Mouse (Mus musculus): Measurements from ENCODE around the gene Trib3. TPM values are rescaled to one million over a fixed set of nuclear protein-coding genes. Genes with fewer than 3 reads are reported as not detected.

Gene Trib3
- 2.8 and 9.4 TPM in 2 replicates for polyA plus RNA-seq (2012; rRNA removed; ENCODE audit: low replicate concordance)

DNA sequence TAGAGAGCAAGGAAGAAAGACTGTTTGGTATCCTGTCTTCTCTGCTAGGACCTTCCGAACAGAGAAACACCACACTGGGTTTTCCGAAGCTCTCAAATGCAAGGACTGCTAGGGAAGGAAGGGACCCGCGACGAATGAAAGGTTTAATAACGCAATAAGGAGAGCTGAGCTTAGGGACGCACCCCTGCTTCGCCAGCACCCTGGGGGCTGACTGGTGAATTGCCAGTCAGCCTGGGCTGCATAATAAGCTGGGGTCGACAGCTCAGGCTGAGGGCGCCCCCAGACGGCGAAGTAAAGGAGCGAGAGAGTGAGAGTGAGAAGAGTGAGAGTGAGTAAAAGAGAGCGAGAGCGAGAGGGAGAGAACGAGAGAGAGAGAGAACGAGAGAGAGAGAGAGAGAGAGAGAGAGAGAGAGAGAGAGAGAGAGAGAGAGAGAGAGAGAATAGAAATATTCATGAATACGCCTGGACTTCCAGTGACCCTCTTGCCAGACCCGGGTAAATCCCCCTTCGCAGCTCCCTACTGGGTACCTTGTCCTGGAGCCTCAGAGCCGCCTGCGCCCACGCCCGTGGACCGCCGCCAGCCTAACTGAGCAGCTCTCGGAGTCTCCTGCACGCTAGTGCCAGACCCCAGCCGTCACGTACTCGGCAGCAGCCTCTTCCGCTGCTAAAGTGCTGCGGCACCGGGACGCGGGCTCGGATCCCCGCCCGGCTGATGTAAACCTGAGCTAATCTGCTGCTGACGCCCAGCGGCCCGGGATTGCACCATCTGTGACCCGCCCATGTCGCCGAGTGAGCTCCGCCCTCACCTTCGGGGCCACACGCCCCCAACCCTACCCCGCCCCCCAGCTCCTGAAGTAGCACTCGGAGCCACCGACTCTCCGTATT, at the start of gene Trib3:
Gene Trib3, minus strand, starts transcription at position 704 of the 885 bp plus-strand sequence.

DNA sequence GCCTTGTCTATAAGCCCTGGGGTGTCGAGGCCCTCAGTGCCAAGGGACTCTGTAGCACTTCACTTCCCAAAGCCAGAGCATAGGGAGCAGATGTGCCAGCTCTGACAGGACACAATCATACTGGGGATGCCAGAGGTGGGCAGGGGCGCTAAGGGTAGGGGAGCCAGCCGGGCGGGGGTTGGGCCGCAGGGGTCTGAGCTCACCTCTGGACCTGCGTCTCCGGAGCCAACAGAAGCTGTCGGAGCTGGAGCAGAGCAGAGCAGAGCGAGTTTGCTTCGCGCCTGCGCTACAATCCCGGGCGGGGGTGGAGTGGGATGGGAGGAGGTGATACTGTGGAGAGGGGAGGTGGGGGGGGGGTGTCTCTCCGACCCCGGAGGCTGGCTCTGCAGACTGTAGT, 32.5 kb upstream of the Trib3 start, which contains the start of gene Nrsn2:
Gene Nrsn2, minus strand, starts transcription at position 294 of the 397 bp plus-strand sequence.

DNA sequence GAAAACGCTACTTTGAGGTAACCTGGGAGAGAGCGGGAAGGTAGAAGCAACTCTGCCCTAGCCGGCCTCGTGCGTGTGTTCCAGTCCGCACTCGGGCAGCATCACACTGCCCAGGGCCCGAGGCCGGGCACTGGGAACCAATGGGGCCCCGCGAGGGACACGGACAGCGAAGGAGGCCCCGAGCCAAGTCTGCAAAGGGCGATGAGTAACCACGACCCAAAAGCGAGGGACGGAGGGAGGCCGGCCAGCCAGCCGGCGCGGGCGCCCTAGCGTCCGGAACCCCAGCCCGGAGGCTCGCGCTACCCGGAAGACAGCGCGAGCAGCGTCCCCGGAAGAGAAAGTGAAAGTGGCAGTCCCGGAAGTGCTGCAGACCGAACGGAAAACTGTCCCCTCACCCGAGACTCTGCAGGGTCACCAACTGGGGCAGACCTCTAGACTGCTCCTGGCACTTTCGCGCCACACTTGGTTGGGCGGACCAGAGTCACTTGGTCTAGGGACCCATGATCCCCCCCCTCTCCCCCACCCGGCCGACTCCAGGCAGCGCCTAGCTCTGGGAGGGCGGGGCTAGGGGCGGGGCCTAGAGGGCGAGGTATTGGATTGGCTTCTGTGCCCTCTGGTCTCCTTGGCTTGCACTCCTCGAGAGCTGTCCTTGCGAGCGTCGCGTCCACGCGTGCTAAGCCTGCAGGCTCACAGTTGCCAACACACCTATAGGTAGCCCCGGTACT, 11.6 kb downstream of the Trib3 start, which contains the start of gene Rbck1:
Gene Rbck1, minus strand, starts transcription at position 553 of the 725 bp plus-strand sequence.

DNA sequence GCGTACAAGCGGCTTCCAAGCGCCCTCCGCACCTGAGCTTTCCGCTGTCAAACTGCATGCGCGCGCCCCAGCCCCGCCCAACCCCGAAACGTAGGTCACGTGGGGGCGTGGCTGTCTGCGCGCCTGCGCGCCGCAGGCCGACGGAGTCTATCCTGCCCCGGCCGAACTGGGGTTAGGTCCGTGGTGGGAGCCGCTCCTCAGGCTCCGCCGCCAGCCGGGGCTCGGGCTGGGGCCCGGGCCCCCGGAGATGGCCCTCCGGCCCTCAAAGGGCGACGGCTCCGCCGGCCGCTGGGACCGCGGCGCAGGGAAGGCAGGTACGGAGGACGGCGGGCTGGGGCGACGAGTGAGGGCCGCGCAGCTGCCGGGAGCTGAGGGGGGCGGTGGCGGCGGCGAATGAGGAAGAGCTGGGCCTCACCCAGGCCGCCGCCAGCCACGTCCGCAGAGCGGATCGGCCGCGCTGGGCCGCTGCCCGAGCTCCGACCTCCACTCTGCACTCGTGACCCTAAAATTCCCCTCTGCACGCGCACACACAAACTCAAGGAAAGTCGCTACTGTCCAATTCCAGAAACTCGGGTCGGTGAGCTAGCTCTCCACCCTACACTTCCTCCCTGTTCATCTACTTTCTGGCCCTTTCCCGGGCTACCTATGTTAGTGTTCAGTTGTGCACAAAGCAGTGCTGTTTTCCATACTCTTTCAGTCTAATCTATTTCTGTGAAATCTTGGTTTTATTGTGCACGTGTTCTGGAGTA, 49.9 kb downstream of the Trib3 start, which contains the start of gene Tbc1d20:
Gene Tbc1d20, plus strand, starts transcription at position 102 of the 749 bp plus-strand sequence.

Other genes with a start within 250 kb of the Trib3 start
- gene Srxn1, start 238.5 kb downstream of the Trib3 start, polyA plus RNA-seq (2012; rRNA removed; ENCODE audit: low replicate concordance), result 67.0 and 84.0 TPM in 2 replicates
- gene Tcf15, start 200.5 kb downstream of the Trib3 start, polyA plus RNA-seq (2012; rRNA removed; ENCODE audit: low replicate concordance), result 12.9 and 47.6 TPM in 2 replicates
- gene Csnk2a1, start 117.2 kb downstream of the Trib3 start, polyA plus RNA-seq (2012; rRNA removed; ENCODE audit: low replicate concordance), result 32.1 and 36.9 TPM in 2 replicates
- 103 and 134 TPM in 2 replicates for gene Tbc1d20, start 50.2 kb downstream of the Trib3 start, polyA plus RNA-seq (2012; rRNA removed; ENCODE audit: low replicate concordance)
- gene Rbck1, start 11.4 kb downstream of the Trib3 start, polyA plus RNA-seq (2012; rRNA removed; ENCODE audit: low replicate concordance), result 203 and 297 TPM in 2 replicates
- gene Nrsn2, start 32.6 kb upstream of the Trib3 start, polyA plus RNA-seq (2012; rRNA removed; ENCODE audit: low replicate concordance), result not detected in 2 replicates
- 2.9 and 26.5 TPM in 2 replicates for gene Sox12, start 54.0 kb upstream of the Trib3 start, polyA plus RNA-seq (2012; rRNA removed; ENCODE audit: low replicate concordance)
- 2.1 and 12.6 TPM in 2 replicates for gene Zcchc3, start 71.0 kb upstream of the Trib3 start, polyA plus RNA-seq (2012; rRNA removed; ENCODE audit: low replicate concordance)
- gene 6820408C15Rik, start 71.6 kb upstream of the Trib3 start, polyA plus RNA-seq (2012; rRNA removed; ENCODE audit: low replicate concordance), result 0.32 TPM in 1 of 2 replicates, not detected in the other
- 0.23 TPM in 1 of 2 replicates, not detected in the other for gene Defb23, start 120.6 kb upstream of the Trib3 start, polyA plus RNA-seq (2012; rRNA removed; ENCODE audit: low replicate concordance)
- gene Defb20, start 133.0 kb upstream of the Trib3 start, polyA plus RNA-seq (2012; rRNA removed; ENCODE audit: low replicate concordance), result 1.2 and 3.0 TPM in 2 replicates
- gene Defb22, start 146.1 kb upstream of the Trib3 start, polyA plus RNA-seq (2012; rRNA removed; ENCODE audit: low replicate concordance), result 0.71 TPM in 1 of 2 replicates, not detected in the other
- 0.27 TPM in 1 of 2 replicates, not detected in the other for gene Defb26, start 167.7 kb upstream of the Trib3 start, polyA plus RNA-seq (2012; rRNA removed; ENCODE audit: low replicate concordance)
- gene Defb28, start 174.2 kb upstream of the Trib3 start, polyA plus RNA-seq (2012; rRNA removed; ENCODE audit: low replicate concordance), result 1.2 TPM in 1 of 2 replicates, not detected in the other
- not detected in 2 replicates for gene Defb29, start 196.1 kb upstream of the Trib3 start, polyA plus RNA-seq (2012; rRNA removed; ENCODE audit: low replicate concordance)
- not detected in 2 replicates for gene Gm17416, start 225.3 kb upstream of the Trib3 start, polyA plus RNA-seq (2012; rRNA removed; ENCODE audit: low replicate concordance)
- gene Defb21, start 228.7 kb upstream of the Trib3 start, polyA plus RNA-seq (2012; rRNA removed; ENCODE audit: low replicate concordance), result 0.46 TPM in 1 of 2 replicates, not detected in the other
- not detected in 2 replicates for gene Defb19, start 236.3 kb upstream of the Trib3 start, polyA plus RNA-seq (2012; rRNA removed; ENCODE audit: low replicate concordance)